Comparison of ENCODE assay signal across 16 mouse cellular contexts in genomic region chr11:90666916-90667315, GRCm38 (mm10). TPM values are rescaled to one million over a fixed set of nuclear protein-coding genes. Genes with fewer than 3 reads are reported as not detected.
DNase-seq lines count a peak whose midpoint lies in the region; ATAC-seq and TF ChIP-seq lines count a peak whose summit lies in the region.
"Had no signal": no experiment of that assay in that cellular context is flagged by ENCODE, and none has a peak within 500 bp of the region (broad histone marks: within the 10 kb centered on the region; RNA-seq: fewer than 3 reads in every experiment).

No protein-coding gene starts in this region.

- H3K79me2 ChIP-seq in liver, adult 2 months (ENCODE audit: control insufficient read depth, insufficient read depth, low read length), result peaks cover 7% of the 10 kb centered on the region; the same call in 1 of the 2 replicates

- H3K4me1 ChIP-seq in heart, embryonic 11.5 days (ENCODE audit: control insufficient read depth, insufficient read depth, low read length), result peaks cover 30% of the 10 kb centered on the region
- peaks cover 70% of the 10 kb centered on the region for H3K4me1 ChIP-seq in megakaryocyte, embryonic 14.5 days
- H3K4me1 ChIP-seq in liver, adult 2 months (ENCODE audit: control insufficient read depth, insufficient read depth, low read length), result peaks cover 14% of the 10 kb centered on the region
- H3K4me1 ChIP-seq in stomach, embryonic 15.5 days, result peaks cover 32% of the 10 kb centered on the region

- TF ChIP-seq POLR2A in liver, adult 2 months (IDR thresholded peaks at IDR 0.05; ENCODE audit: extremely low read depth, insufficient read depth, low read length), result no peak

- 70% methylated on average over 4 of the region's 4 CpGs for WGBS in heart, embryonic 11.5 days (ENCODE audit: insufficient replicate concordance)
- 42% methylated on average over 4 of the region's 4 CpGs for WGBS in liver, adult 2 months
- WGBS in stomach, embryonic 15.5 days, result 75% methylated on average over 4 of the region's 4 CpGs

- no peak overlapping the region for H3K27ac ChIP-seq in heart, embryonic 11.5 days (ENCODE audit: low read depth, low read length)
- peak overlapping the region; percentile 94 for H3K27ac ChIP-seq in liver, adult 2 months (replicated peaks; ENCODE audit: insufficient read depth, low read depth, low read length)
- H3K27ac ChIP-seq in stomach, embryonic 15.5 days, result peak overlapping the region; percentile 82; the same call in 1 of the 2 replicates
- H3K27ac ChIP-seq: midbrain, embryonic 12.5 days; neural tube, embryonic 13.5 days had no signal

- no peak; the same call in 1 of the 2 replicates for ATAC-seq in heart, embryonic 11.5 days (replicated peaks; ENCODE audit: insufficient number of reproducible peaks, low FRiP score, low TSS enrichment)
- ATAC-seq in megakaryocyte, adult 5-6 weeks (ENCODE audit: poor library complexity, severe bottlenecking), result no peak
- ATAC-seq in stomach, embryonic 15.5 days (ENCODE audit: insufficient read depth, low FRiP score, low read depth), result peak; percentile 59; the same call in 1 of the 2 replicates

- H3K27me3 ChIP-seq in heart, embryonic 11.5 days (ENCODE audit: control insufficient read depth, insufficient read depth, low read length), result no peaks in the 10 kb centered on the region
- H3K27me3 ChIP-seq in megakaryocyte, embryonic 14.5 days (replicated peaks), result no peaks in the 10 kb centered on the region
- H3K27me3 ChIP-seq in liver, adult 2 months (ENCODE audit: control insufficient read depth, insufficient read depth, low read length), result no peaks in the 10 kb centered on the region
- no peaks in the 10 kb centered on the region for H3K27me3 ChIP-seq in stomach, embryonic 15.5 days (replicated peaks)
- H3K27me3 ChIP-seq: midbrain, embryonic 12.5 days; neural tube, embryonic 13.5 days had no signal

- no peak overlapping the region for H3K4me3 ChIP-seq in heart, embryonic 11.5 days (ENCODE audit: low read depth, low read length)
- H3K4me3 ChIP-seq in megakaryocyte, embryonic 14.5 days (replicated peaks), result peak overlapping the region; percentile 71
- H3K4me3 ChIP-seq in liver, adult 2 months (ENCODE audit: insufficient read depth, low read depth, low read length), result no peak overlapping the region
- H3K4me3 ChIP-seq in stomach, embryonic 15.5 days (replicated peaks), result no peak overlapping the region
- H3K4me3 ChIP-seq: hindbrain, embryonic 10.5 days; midbrain, embryonic 12.5 days; neural tube, embryonic 13.5 days had no signal

- no peak overlapping the region for H3K9ac ChIP-seq in heart, embryonic 11.5 days (ENCODE audit: low read depth, low read length)
- no peak overlapping the region for H3K9ac ChIP-seq in liver, adult 2 months (ENCODE audit: low read depth, low read length)
- no peak overlapping the region for H3K9ac ChIP-seq in stomach, embryonic 15.5 days
- H3K9ac ChIP-seq: midbrain, embryonic 12.5 days; neural tube, embryonic 13.5 days had no signal

- no peaks in the 10 kb centered on the region for H3K9me3 ChIP-seq in heart, embryonic 11.5 days (replicated peaks; ENCODE audit: control insufficient read depth, low read length)
- H3K9me3 ChIP-seq in megakaryocyte, embryonic 14.5 days, result no peaks in the 10 kb centered on the region
- H3K9me3 ChIP-seq in stomach, embryonic 15.5 days, result no peaks in the 10 kb centered on the region
- H3K9me3 ChIP-seq: hindbrain, embryonic 10.5 days; midbrain, embryonic 12.5 days; neural tube, embryonic 13.5 days had no signal

- TF ChIP-seq CTCF in liver, adult 2 months (IDR thresholded peaks at IDR 0.05; ENCODE audit: low read depth, low read length), result no peak

- peaks cover 10% of the 10 kb centered on the region for H3K36me3 ChIP-seq in heart, embryonic 11.5 days (ENCODE audit: control insufficient read depth, insufficient read depth, low read length)
- H3K36me3 ChIP-seq in megakaryocyte, embryonic 14.5 days (replicated peaks; ENCODE audit: low read length), result peaks cover 69% of the 10 kb centered on the region
- H3K36me3 ChIP-seq in liver, adult 2 months (ENCODE audit: control insufficient read depth, insufficient read depth, low read length), result peaks cover 11% of the 10 kb centered on the region
- 0 out of 2 replicates have a peak, but pooled peaks cover 4% of the 10 kb centered on the region for H3K36me3 ChIP-seq in stomach, embryonic 15.5 days

- no peak for DNase-seq in heart, adult 18-20 months
- no peak for DNase-seq in liver, adult 2 months (ENCODE audit: extremely low read depth, low read depth, low spot score)
- no peak for DNase-seq in urinary bladder, postnatal 4 days (ENCODE audit: low spot score in 2 of 2)
- DNase-seq in right cerebral cortex, postnatal 36 days (ENCODE audit: low spot score in 2 of 2), result no peak
- DNase-seq: cerebellum, adult 11-12 months; embryo, embryonic 11 days; kidney, adult 2 months; left cerebral cortex, postnatal 4 days; thymus, adult 2 months had no signal

- H3K4me2 ChIP-seq in heart, embryonic 11.5 days, result 0 out of 2 replicates have a peak overlapping the region, but pooled peaks have one; percentile 16
- no peak overlapping the region for H3K4me2 ChIP-seq in stomach, embryonic 15.5 days
- H3K4me2 ChIP-seq: midbrain, embryonic 12.5 days; neural tube, embryonic 13.5 days had no signal

RNA-seq across cellular contexts. Expression of gene Tom1l1, which starts 21.2 kb away (rescaled TPM):
- polyA plus RNA-seq in heart, embryonic 11.5 days (2014; fragmentation: Nextera tagmentation; extraction: Ambion mirVana), result 45.5 and 50.6 TPM in 2 replicates
- total RNA-seq in heart, adult 18-20 months (2021), result 10 to 100 TPM; 14.9 to 16.4 TPM
- 1.9 and 3.3 TPM in 2 replicates for polyA plus RNA-seq in megakaryocyte, embryonic 14.5 days (2012; ENCODE audit: insufficient read depth, low replicate concordance)
- total RNA-seq in megakaryocyte, adult 5-6 weeks (2015), result 0.47 and 1.3 TPM in 2 replicates
- total RNA-seq in megakaryocyte, adult 5-6 weeks (2017), result 2.2 and 5.9 TPM in 2 replicates
- 14.3 and 20.9 TPM in 2 replicates for total RNA-seq in liver, adult 2 months (2014; rRNA removed)
- polyA plus RNA-seq in liver, adult 2 months (2012; rRNA removed), result 4.7 and 4.8 TPM in 2 replicates
- polyA plus RNA-seq in stomach, embryonic 15.5 days (2015; fragmentation: Nextera tagmentation; extraction: Ambion mirVana), result 42.7 and 50.5 TPM in 2 replicates

RNA-seq across cellular contexts. Expression of gene Cox11, which starts 28.9 kb away (rescaled TPM):
- 27.7 and 28.5 TPM in 2 replicates for polyA plus RNA-seq in heart, embryonic 11.5 days (2014; fragmentation: Nextera tagmentation; extraction: Ambion mirVana)
- 10 to 100 TPM; 20.1 to 24.2 TPM for total RNA-seq in heart, adult 18-20 months (2021)
- polyA plus RNA-seq in megakaryocyte, embryonic 14.5 days (2012; ENCODE audit: insufficient read depth, low replicate concordance), result 10.5 and 16.0 TPM in 2 replicates
- 18.5 and 22.2 TPM in 2 replicates for total RNA-seq in megakaryocyte, adult 5-6 weeks (2015)
- total RNA-seq in megakaryocyte, adult 5-6 weeks (2017), result 6.4 and 11.7 TPM in 2 replicates
- 10.6 and 11.5 TPM in 2 replicates for total RNA-seq in liver, adult 2 months (2014; rRNA removed)
- polyA plus RNA-seq in liver, adult 2 months (2012; rRNA removed), result 15.7 and 16.6 TPM in 2 replicates
- 37.0 and 38.3 TPM in 2 replicates for polyA plus RNA-seq in stomach, embryonic 15.5 days (2015; fragmentation: Nextera tagmentation; extraction: Ambion mirVana)

RNA-seq across cellular contexts. Expression of gene Stxbp4, which starts 29.0 kb away (rescaled TPM):
- 19.6 and 21.0 TPM in 2 replicates for polyA plus RNA-seq in heart, embryonic 11.5 days (2014; fragmentation: Nextera tagmentation; extraction: Ambion mirVana)
- 1 to 10 TPM; 4.2 to 5.5 TPM for total RNA-seq in heart, adult 18-20 months (2021)
- polyA plus RNA-seq in megakaryocyte, embryonic 14.5 days (2012; ENCODE audit: insufficient read depth, low replicate concordance), result 0.15 TPM in 1 of 2 replicates, not detected in the other
- 1.7 and 2.6 TPM in 2 replicates for total RNA-seq in megakaryocyte, adult 5-6 weeks (2015)
- 0.95 and 1.1 TPM in 2 replicates for total RNA-seq in megakaryocyte, adult 5-6 weeks (2017)
- 1.6 and 1.8 TPM in 2 replicates for total RNA-seq in liver, adult 2 months (2014; rRNA removed)
- 0.61 and 0.62 TPM in 2 replicates for polyA plus RNA-seq in liver, adult 2 months (2012; rRNA removed)
- polyA plus RNA-seq in stomach, embryonic 15.5 days (2015; fragmentation: Nextera tagmentation; extraction: Ambion mirVana), result 15.4 and 20.4 TPM in 2 replicates

Comparison
In these comparisons a context has a peak if more than half of its experiments do, and no peak if none do; other contexts are left out.
1. RNA of gene Stxbp4, which starts 29.0 kb away (polyA plus RNA-seq): 19.6 to 21.0 TPM in heart, embryonic 11.5 days and 15.4 to 20.4 TPM in stomach, embryonic 15.5 days; 0.61 to 0.62 TPM in liver, adult 2 months and 0.15 TPM in megakaryocyte, embryonic 14.5 days; every median in the first group is over 10 times any median in the second.